In genomic region chr9:49594876-49595634, GRCm38 (mm10) we compare ENCODE assay signal across 8 mouse cellular contexts.
DNase-seq lines count a peak whose midpoint lies in the region; ATAC-seq and TF ChIP-seq lines count a peak whose summit lies in the region.

No protein-coding gene starts in this region.

- 35% methylated on average over 7 of the region's 7 CpGs for WGBS in neural tube, embryonic 11.5 days
- 33% methylated on average over 7 of the region's 7 CpGs for WGBS in midbrain, embryonic 12.5 days

- H3K27ac ChIP-seq in neural tube, embryonic 11.5 days (ENCODE audit: low read depth, low read length) = peak overlapping the region; percentile 58; the same call in 1 of the 2 replicates
- peak overlapping the region; percentile 70 for H3K27ac ChIP-seq in midbrain, embryonic 12.5 days (replicated peaks)
- no peak overlapping the region for H3K27ac ChIP-seq in left cerebral cortex, adult 2 months

- intact Hi-C loops in left cerebral cortex, adult 2 months (cut with DNase I) = no loop called here

- no peak for TF ChIP-seq CTCF in left cerebral cortex, adult 2 months (IDR thresholded peaks at IDR 0.05)

- H3K9ac ChIP-seq in neural tube, embryonic 11.5 days (ENCODE audit: low read length) = no peak overlapping the region
- 0 out of 2 replicates have a peak overlapping the region, but pooled peaks have one; percentile 12 for H3K9ac ChIP-seq in midbrain, embryonic 12.5 days (replicated peaks)

- no peaks in the 10 kb centered on the region for H3K36me3 ChIP-seq in neural tube, embryonic 11.5 days (ENCODE audit: control insufficient read depth, insufficient read depth, low read length)
- H3K36me3 ChIP-seq in midbrain, embryonic 12.5 days = no peaks in the 10 kb centered on the region

- H3K9me3 ChIP-seq in neural tube, embryonic 11.5 days (ENCODE audit: control insufficient read depth, low read length) = no peaks in the 10 kb centered on the region
- no peaks in the 10 kb centered on the region for H3K9me3 ChIP-seq in midbrain, embryonic 12.5 days

- DNase-seq in heart, adult 11 months = peak; percentile 78
- DNase-seq in heart, adult 8-10 months (ENCODE audit: low spot score) = no peak
- DNase-seq in neural tube, embryonic 11.5 days (ENCODE audit: low spot score) = no peak
- no peak for DNase-seq in neural tube, embryonic 10.5 days (ENCODE audit: extremely low spot score, low spot score)
- DNase-seq in spleen, adult 18-20 months = no peak
- DNase-seq in left cerebral cortex, adult 2 months (ENCODE audit: extremely low spot score in 1 of 2, low spot score in 2 of 2) = no peak

- peaks cover 15% of the 10 kb centered on the region; the same call in 1 of the 2 replicates for H3K4me1 ChIP-seq in neural tube, embryonic 11.5 days (ENCODE audit: control insufficient read depth, insufficient read depth, low read length)
- H3K4me1 ChIP-seq in midbrain, embryonic 12.5 days = peaks cover 54% of the 10 kb centered on the region

- H3K4me2 ChIP-seq in neural tube, embryonic 11.5 days (ENCODE audit: low read depth) = no peak overlapping the region
- H3K4me2 ChIP-seq in midbrain, embryonic 12.5 days (replicated peaks) = 0 out of 2 replicates have a peak overlapping the region, but pooled peaks have one; percentile 1

- no peaks in the 10 kb centered on the region for H3K27me3 ChIP-seq in neural tube, embryonic 11.5 days (ENCODE audit: control insufficient read depth, insufficient read depth, low read length)
- no peaks in the 10 kb centered on the region for H3K27me3 ChIP-seq in midbrain, embryonic 12.5 days

- no peak overlapping the region for H3K4me3 ChIP-seq in neural tube, embryonic 11.5 days (ENCODE audit: low read depth, low read length)
- no peak overlapping the region for H3K4me3 ChIP-seq in midbrain, embryonic 12.5 days
- H3K4me3 ChIP-seq in left cerebral cortex, adult 2 months = no peak overlapping the region

- no peak for ATAC-seq in neural tube, embryonic 11.5 days (ENCODE audit: insufficient read depth, low FRiP score, low TSS enrichment)
- ATAC-seq in midbrain, embryonic 12.5 days (ENCODE audit: low FRiP score, low read depth) = no peak
- no peak for ATAC-seq in inflammation-experienced regulatory T-cells, adult 6 months
